Mouse (Mus musculus) heart, embryonic 13.5 days (tissue): ENCODE results near the gene Fbxo44. TPM values are rescaled to one million over a fixed set of nuclear protein-coding genes. Genes with fewer than 3 reads are reported as not detected.
A peak's percentile ranks its signal among the peaks of the same experiment; 100 is the strongest.

Experiments
- ATAC-seq: fragments of 200-750 bp; cut with Nextera tagmentation; 2 replicates; pipeline ENCODE4 v1.8.0; 2017; ENCODE audit warnings: moderate TSS enrichment; ENCODE audit not compliant: insufficient number of reproducible peaks, low FRiP score, low TSS enrichment; ENCODE audit errors: extremely low read depth
- H3K27ac ChIP-seq: fragments of 300-500 bp; sonication (generic); replicated peaks from 2 replicates; pipeline ENCODE4 v1.5.1; 2015; ENCODE audit warnings: moderate library complexity, mild to moderate bottlenecking, inconsistent platforms
- H3K27me3 ChIP-seq: fragments of 300-500 bp; sonication (generic); replicated peaks from 2 replicates; pipeline ENCODE4 v1.6.1; 2015; ENCODE audit warnings: mild to moderate bottlenecking, inconsistent platforms
- H3K36me3 ChIP-seq: fragments of 300-500 bp; sonication (generic); 2 replicates; pipeline ENCODE4 v1.6.1; 2015; ENCODE audit warnings: mild to moderate bottlenecking, inconsistent platforms
- H3K4me1 ChIP-seq: fragments of 300-500 bp; sonication (generic); 2 replicates; pipeline ENCODE4 v1.6.1; 2015; ENCODE audit warnings: inconsistent platforms
- H3K4me2 ChIP-seq: fragments of 300-500 bp; sonication (generic); 2 replicates; pipeline ENCODE4 v1.6.1; 2015; ENCODE audit warnings: inconsistent platforms, mild to moderate bottlenecking, moderate library complexity
- H3K4me3 ChIP-seq: fragments of 300-500 bp; sonication (generic); 2 replicates; pipeline ENCODE4 v1.5.1; 2015; ENCODE audit warnings: moderate library complexity, mild to moderate bottlenecking, inconsistent platforms
- H3K9ac ChIP-seq: fragments of 300-500 bp; sonication (generic); 2 replicates; pipeline ENCODE4 v1.6.1; 2015; ENCODE audit warnings: inconsistent platforms, mild to moderate bottlenecking, moderate library complexity
- H3K9me3 ChIP-seq: fragments of 300-500 bp; sonication (generic); 2 replicates; pipeline ENCODE4 v1.6.1; 2016; ENCODE audit warnings: inconsistent platforms
- WGBS: fragments of 180-500 bp; shearing (Covaris S2); methylation state at CpG from one replicate; pipeline ENCODE4 v1.1.7; 2015; ENCODE audit warnings: mixed read lengths; 5-methylcytosine and 5-hydroxymethylcytosine counted together
- microRNA-seq: library from miRNA; unstranded; fragments of <30 nt; microRNA quantifications from one replicate; pipeline ENCODE4, GENCODE M21; 2016
- polyA plus RNA-seq: library from polyadenylated mRNA; unstranded; fragments of >200 nt; fragmentation: Nextera tagmentation; extraction: Ambion mirVana; gene quantifications from 2 replicates; pipeline ENCODE4 v1.2.1, GENCODE M21; 2015

Gene Fbxo44
- polyA plus RNA-seq, 1 experiment from 2014 or later, result 20.9 TPM

GRCm38 (mm10) chr4:148108565-148109100, 51.6 kb downstream of the Fbxo44 start:
- Histone ChIP-seq H3K27ac (no peak overlapping the region), H3K36me3 (no peaks in the 10 kb centered on the region), H3K9me3 (no peaks in the 10 kb centered on the region), H3K27me3 (peaks cover 20% of the 10 kb centered on the region; the same call in 1 of the 2 replicates), H3K4me2 (no peak overlapping the region), H3K4me3 (no peak overlapping the region), H3K4me1 (peaks cover 27% of the 10 kb centered on the region), H3K9ac (no peak overlapping the region)
- ATAC-seq, result no peak
- WGBS, result 40% methylated on average over 7 of the region's 7 CpGs

- no peak for ATAC-seq
Measured at GRCm38 (mm10) chr4:148107621-148108291, 52.5 kb downstream of the Fbxo44 start.

GRCm38 (mm10) chr4:148104146-148104545, 56.1 kb downstream of the Fbxo44 start:
- H3K36me3 ChIP-seq, result no peaks in the 10 kb centered on the region
- H3K4me1 ChIP-seq, result peaks cover 34% of the 10 kb centered on the region
- H3K9ac ChIP-seq, result no peak overlapping the region
- ATAC-seq, result no peak
- 64% methylated on average over 3 of the region's 3 CpGs for WGBS
- no peak overlapping the region for H3K27ac ChIP-seq
- no peak overlapping the region for H3K4me2 ChIP-seq
- H3K4me3 ChIP-seq, result no peak overlapping the region
- H3K9me3 ChIP-seq, result no peaks in the 10 kb centered on the region
- peaks cover 24% of the 10 kb centered on the region for H3K27me3 ChIP-seq

More at GRCm38 (mm10) chr4:148107621-148108291, 52.5 kb downstream of the Fbxo44 start:
- Histone ChIP-seq H3K27ac (no peak overlapping the region), H3K4me3 (no peak overlapping the region), H3K4me2 (peak overlapping the region; percentile 13; the same call in 1 of the 2 replicates), H3K9me3 (no peaks in the 10 kb centered on the region), H3K27me3 (peaks cover 18% of the 10 kb centered on the region; the same call in 1 of the 2 replicates), H3K36me3 (no peaks in the 10 kb centered on the region), H3K4me1 (peaks cover 27% of the 10 kb centered on the region), H3K9ac (0 out of 2 replicates have a peak overlapping the region, but pooled peaks have one; percentile 28)
- WGBS, result 42% methylated on average over 22 of the region's 22 CpGs

Small RNA genes within 50 kb of the gene (microRNA-seq; reads per million reads assigned to microRNA genes)
- not detected for gene Mir7022

Other genes starting within 250 kb of the Fbxo44 start
- gene Plod1, start 223.7 kb downstream of the Fbxo44 start, polyA plus RNA-seq, result 43.7 and 49.2 TPM in 2 replicates
- 12.4 and 13.0 TPM in 2 replicates for gene 2510039O18Rik, start 219.6 kb downstream of the Fbxo44 start, polyA plus RNA-seq
- gene Nppb, start 174.7 kb downstream of the Fbxo44 start, polyA plus RNA-seq, result 187 and 230 TPM in 2 replicates
- 4,587 and 5,670 TPM in 2 replicates for gene Nppa, start 159.8 kb downstream of the Fbxo44 start, polyA plus RNA-seq
- gene Clcn6, start 121.7 kb downstream of the Fbxo44 start, polyA plus RNA-seq, result 5.8 and 6.5 TPM in 2 replicates
- 11.4 and 11.7 TPM in 2 replicates for gene Mthfr, start 121.4 kb downstream of the Fbxo44 start, polyA plus RNA-seq
- gene Agtrap, start 72.5 kb downstream of the Fbxo44 start, polyA plus RNA-seq, result 15.4 and 17.6 TPM in 2 replicates
- 33.3 and 39.0 TPM in 2 replicates for gene Mad2l2, start 30.1 kb downstream of the Fbxo44 start, polyA plus RNA-seq
- gene Draxin, start 29.8 kb downstream of the Fbxo44 start, polyA plus RNA-seq, result 0.03 and 0.05 TPM in 2 replicates
- 18.6 and 19.6 TPM in 2 replicates for gene Fbxo6, start 8.3 kb downstream of the Fbxo44 start, polyA plus RNA-seq
- 1.0 and 1.6 TPM in 2 replicates for gene Fbxo2, start 139 bp upstream of the Fbxo44 start, polyA plus RNA-seq
- 0.03 TPM in 2 replicates for gene Disp3, start 127.5 kb upstream of the Fbxo44 start, polyA plus RNA-seq